Mouse (Mus musculus) heart, adult 2 months (tissue): ENCODE results near the gene Macrod2. TPM values are rescaled to one million over a fixed set of nuclear protein-coding genes. Genes with fewer than 3 reads are reported as not detected.

Experiments
- DNase-seq, 2 experiments: peaks; one replicate each; pipeline ENCODE4 v3.0.0; 2021
- H3K27ac ChIP-seq: fragments of 200-600 bp; 2 replicates; pipeline ENCODE4 v1.8.1; 2022
- H3K27me3 ChIP-seq: fragments of 200-500 bp; 2 replicates; pipeline ENCODE4 v1.6.1; 2012; ENCODE audit warnings: mild to moderate bottlenecking, low read length, inconsistent platforms, mixed read lengths; ENCODE audit not compliant: control insufficient read depth, insufficient read depth
- H3K36me3 ChIP-seq: fragments of 200-500 bp; 2 replicates; pipeline ENCODE4 v1.6.1; 2012; ENCODE audit warnings: low read length, inconsistent platforms; ENCODE audit not compliant: control insufficient read depth, insufficient read depth
- H3K4me1 ChIP-seq: fragments of 200-500 bp; 2 replicates; pipeline ENCODE4 v1.6.1; 2011; ENCODE audit warnings: low read length; ENCODE audit not compliant: control insufficient read depth, insufficient read depth
- H3K4me3 ChIP-seq: fragments of 200-600 bp; 2 replicates; pipeline ENCODE4 v1.8.1; 2022
- H3K79me2 ChIP-seq: fragments of 200-500 bp; replicated peaks from 2 replicates; pipeline ENCODE4 v1.6.1; 2012; ENCODE audit warnings: mild to moderate bottlenecking, inconsistent platforms, low read length, moderate library complexity, mixed read lengths; ENCODE audit not compliant: control insufficient read depth, insufficient read depth
- H3K9ac ChIP-seq: fragments of 200-500 bp; 2 replicates; pipeline ENCODE4 v1.6.1; 2012; ENCODE audit warnings: low read depth, mild to moderate bottlenecking, control low read depth, inconsistent platforms, low read length, mixed read lengths
- CTCF ChIP-seq: fragments of 200-600 bp; IDR thresholded peaks from 2 replicates; pipeline ENCODE4 v1.8.1; 2022; ENCODE audit warnings: antibody characterized with exemption, mild to moderate bottlenecking, moderate library complexity
- EP300 ChIP-seq: fragments of 200-500 bp; IDR thresholded peaks from 2 replicates; pipeline ENCODE4 v1.6.1; 2011; ENCODE audit warnings: low read depth, low read length, control low read depth; ENCODE audit not compliant: insufficient read depth
- POLR2A ChIP-seq: fragments of 200-500 bp; IDR thresholded peaks from 2 replicates; pipeline ENCODE4 v1.6.1; 2011; ENCODE audit warnings: mild to moderate bottlenecking, low read depth, low read length, control low read depth; ENCODE audit not compliant: insufficient read depth
- WGBS: fragments of 180-500 bp; shearing (Covaris S2); methylation state at CpG from one replicate; pipeline ENCODE4 v1.1.7; 2018; 5-methylcytosine and 5-hydroxymethylcytosine counted together
- intact Hi-C: fragments of 180-260 bp; cut with DNase I; formaldehyde crosslinking; loops from one replicate; pipeline ENCODE4 v1.15.1; 2025
- polyA plus RNA-seq: library from polyadenylated mRNA; depleted of rRNA; stranded (reverse); fragments of >200 nt; gene quantifications from 2 replicates; pipeline ENCODE4 v1.2.3, GENCODE M21; 2012
- total RNA-seq, 2 experiments: library from RNA; stranded (reverse); gene quantifications; 2 replicates each; pipeline ENCODE4 v1.2.3; 2021

Gene Macrod2
- total and polyA plus RNA-seq, 3 experiments: 2.3 to 9.7 (median 8.5) TPM

DNA sequence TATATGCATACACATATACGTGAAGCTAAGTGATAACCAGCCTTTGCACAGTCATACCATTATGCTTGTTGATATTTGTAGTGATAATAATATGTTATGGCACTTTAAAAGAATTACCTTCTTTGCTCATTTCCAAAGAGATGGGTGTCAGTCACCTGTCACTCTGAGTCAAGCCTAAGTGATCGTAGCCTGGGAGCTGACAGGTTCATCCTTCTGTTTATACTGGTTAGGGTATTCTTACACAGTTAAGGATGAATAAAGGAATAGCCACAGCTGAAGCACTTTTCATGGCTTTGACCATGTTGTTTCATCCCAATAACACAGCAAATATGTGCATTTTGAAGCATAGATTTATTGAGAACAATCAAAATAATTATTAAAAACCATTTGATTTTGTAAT is 274.7 kb downstream of the Macrod2 start:
- no peak overlapping the region for H3K4me3 ChIP-seq
- intact Hi-C loops: loop anchor here (10.0 kb wide), 1 partner anchor 1585 kb away; no protein-coding TSS in a partner anchor

DNA sequence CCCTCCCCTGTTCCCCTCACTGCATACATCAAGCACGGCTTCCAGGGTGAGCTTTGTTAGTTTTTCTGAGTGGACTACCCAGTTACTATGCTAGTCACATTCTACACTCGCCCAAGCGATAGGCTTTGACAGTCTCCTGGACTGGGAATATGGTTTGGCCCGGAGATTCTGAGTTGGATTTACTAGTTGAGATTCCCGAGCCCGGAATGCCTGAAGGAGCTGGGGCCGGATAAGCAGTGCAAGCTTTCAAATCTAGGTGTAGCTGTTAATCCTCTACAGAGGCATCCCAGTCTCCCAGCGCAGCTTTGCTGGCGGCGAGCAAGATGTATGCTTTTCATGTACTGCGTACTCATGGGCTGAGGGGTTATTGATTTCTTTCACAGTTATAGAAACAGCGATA is 275.3 kb downstream of the Macrod2 start:
- H3K4me1 ChIP-seq: peaks cover 2% of the 10 kb centered on the region; the same call in 1 of the 2 replicates
- no peaks in the 10 kb centered on the region for H3K79me2 ChIP-seq
- peak in 1 of 2 experiments; percentile 7 for DNase-seq
- no peak overlapping the region for H3K27ac ChIP-seq
- intact Hi-C loops: no loop called here
- H3K9ac ChIP-seq: no peak overlapping the region
- 5% methylated on average over 12 of the region's 12 CpGs for WGBS
- no peaks in the 10 kb centered on the region for H3K27me3 ChIP-seq
- TF ChIP-seq POLR2A: no peak
- TF ChIP-seq EP300: no peak
- no peak for TF ChIP-seq CTCF
- H3K36me3 ChIP-seq: no peaks in the 10 kb centered on the region
- peak overlapping the region; percentile 50 for H3K4me3 ChIP-seq

More for the DNA sequence above, 274.7 kb downstream of the Macrod2 start:
- no peaks in the 10 kb centered on the region for H3K36me3 ChIP-seq
- H3K27ac ChIP-seq: no peak overlapping the region
- WGBS: 91% methylated on average over 2 of the region's 2 CpGs
- peaks cover 2% of the 10 kb centered on the region; the same call in 1 of the 2 replicates for H3K4me1 ChIP-seq
- no peak for TF ChIP-seq POLR2A
- no peak for TF ChIP-seq EP300
- TF ChIP-seq CTCF: no peak
- H3K27me3 ChIP-seq: no peaks in the 10 kb centered on the region
- no peaks in the 10 kb centered on the region for H3K79me2 ChIP-seq
- H3K9ac ChIP-seq: no peak overlapping the region
- DNase-seq: no peak

DNA sequence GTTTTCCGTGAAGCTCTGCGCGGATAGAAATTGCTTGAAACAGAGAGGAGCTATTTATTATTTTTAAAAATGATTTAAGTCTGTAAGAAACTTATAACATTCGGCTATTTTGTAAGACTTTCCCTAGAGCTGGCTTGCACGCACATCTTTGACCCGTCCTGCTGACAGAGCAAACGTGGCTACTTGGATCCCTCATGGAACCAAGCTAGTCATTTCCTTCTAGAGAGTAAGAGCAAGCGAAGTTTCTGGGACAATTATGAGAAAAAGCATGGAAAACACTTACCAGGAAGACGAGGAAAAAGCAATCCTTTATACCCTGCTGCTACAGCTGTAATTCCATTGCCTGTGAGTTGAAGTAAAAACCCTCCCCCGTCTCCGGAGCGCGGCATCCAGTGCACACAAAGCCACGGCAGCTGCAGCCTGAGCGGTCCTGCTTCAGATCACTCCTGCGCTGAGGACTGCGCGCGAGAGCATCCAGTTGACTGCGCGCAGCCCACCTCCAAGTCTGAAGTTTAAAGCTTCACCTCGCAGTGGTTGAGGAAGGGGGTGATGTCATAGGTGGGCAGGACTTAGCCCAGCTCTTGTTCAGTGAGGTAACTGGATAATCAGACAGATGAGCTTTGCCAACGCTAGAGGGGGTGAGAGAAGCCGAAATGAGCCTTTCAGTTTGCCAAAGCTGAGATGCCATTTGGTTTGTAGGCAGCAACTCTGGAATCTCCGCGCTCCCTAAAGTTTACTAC is 276.0 kb downstream of the Macrod2 start, which contains the start of gene Flrt3:
TSS of gene Flrt3 (minus strand) at position 507 of the 740 bp plus-strand sequence.
- H3K27ac ChIP-seq: no peak within 1 kb of the TSS
- WGBS: 1% methylated on average over 26 of the region's 26 CpGs
- TF ChIP-seq EP300 (no peak), POLR2A (peak; percentile 31; the same call in 1 of the 2 replicates), CTCF (peak; percentile 74)
- H3K4me1 ChIP-seq: peaks cover 2% of the 10 kb centered on the region; the same call in 1 of the 2 replicates
- no peaks in the 10 kb centered on the region for H3K36me3 ChIP-seq
- H3K9ac ChIP-seq: no peak within 1 kb of the TSS
- intact Hi-C loops: no loop called here
- H3K4me3 ChIP-seq: peak within 1 kb of the TSS; percentile 50
- no peaks in the 10 kb centered on the region for H3K27me3 ChIP-seq
- peak; percentile 46 to 66 for DNase-seq
- H3K79me2 ChIP-seq: no peaks in the 10 kb centered on the region

- 73% methylated on average over 5 of the region's 5 CpGs for WGBS
- no peak for TF ChIP-seq POLR2A
- no peak for TF ChIP-seq EP300
- no peak for TF ChIP-seq CTCF
- Histone ChIP-seq H3K9ac (no peak overlapping the region), H3K4me3 (no peak overlapping the region), H3K79me2 (no peaks in the 10 kb centered on the region), H3K27ac (no peak overlapping the region), H3K36me3 (no peaks in the 10 kb centered on the region), H3K27me3 (no peaks in the 10 kb centered on the region), H3K4me1 (peaks cover 2% of the 10 kb centered on the region; the same call in 1 of the 2 replicates)
- no peak for DNase-seq
- intact Hi-C loops: no loop called here
Observed at GRCm38 (mm10) chr2:140673466-140673865, 278.4 kb downstream of the Macrod2 start.

DNA sequence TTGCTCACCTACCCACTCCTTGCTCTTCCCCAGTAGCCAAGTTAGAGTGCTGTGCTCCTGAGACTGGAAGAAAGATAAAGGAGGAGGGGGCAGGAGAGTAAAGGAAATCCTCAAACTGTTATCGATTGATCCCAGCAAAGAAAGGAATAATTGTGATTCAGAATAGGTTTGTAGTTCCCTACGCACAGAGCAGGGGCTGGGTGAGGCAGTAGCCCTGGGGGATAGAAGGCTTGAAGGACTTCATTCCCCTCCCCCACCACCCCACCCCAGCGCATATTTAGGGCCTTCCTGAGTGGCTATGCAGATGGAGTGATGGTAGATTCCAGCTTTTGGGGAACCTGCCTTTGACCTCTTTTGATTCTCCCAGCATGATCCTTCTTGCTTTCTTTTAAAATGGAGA is 281.6 kb downstream of the Macrod2 start:
- H3K9ac ChIP-seq: no peak overlapping the region
- no peaks in the 10 kb centered on the region for H3K27me3 ChIP-seq
- no peaks in the 10 kb centered on the region for H3K79me2 ChIP-seq
- no peak overlapping the region for H3K4me3 ChIP-seq
- TF ChIP-seq EP300 (no peak), POLR2A (no peak), CTCF (no peak)
- no peak for DNase-seq
- no peak overlapping the region for H3K27ac ChIP-seq
- H3K36me3 ChIP-seq: no peaks in the 10 kb centered on the region
- H3K4me1 ChIP-seq: no peaks in the 10 kb centered on the region
- intact Hi-C loops: no loop called here
- 49% methylated on average over 3 of the region's 3 CpGs for WGBS

DNA sequence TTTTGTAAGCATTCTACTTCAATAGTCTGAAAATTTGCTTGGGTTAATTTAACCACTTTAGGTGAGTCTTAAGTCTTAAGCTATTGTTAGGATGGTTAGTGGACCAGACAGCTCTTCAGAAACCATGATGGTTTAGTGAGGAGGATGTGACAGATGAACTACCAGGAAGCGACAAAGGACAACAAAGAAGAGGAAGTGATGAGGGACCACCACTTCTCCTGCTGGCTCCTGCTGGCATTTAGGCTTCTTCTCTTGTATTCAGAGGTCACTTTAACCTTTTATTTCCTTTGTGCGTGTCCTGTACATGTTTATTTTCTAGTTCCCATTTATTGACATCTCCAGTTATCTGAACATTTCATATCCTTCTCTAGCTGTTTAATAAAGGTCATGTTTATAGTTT is 295.8 kb downstream of the Macrod2 start:
- no peaks in the 10 kb centered on the region for H3K36me3 ChIP-seq
- 78% methylated on average over 2 of the region's 2 CpGs for WGBS
- no peak for DNase-seq
- no peak overlapping the region for H3K27ac ChIP-seq
- no peak overlapping the region for H3K4me3 ChIP-seq
- intact Hi-C loops: no loop called here
- no peak overlapping the region for H3K9ac ChIP-seq
- H3K4me1 ChIP-seq: no peaks in the 10 kb centered on the region
- H3K79me2 ChIP-seq: no peaks in the 10 kb centered on the region
- H3K27me3 ChIP-seq: no peaks in the 10 kb centered on the region
- TF ChIP-seq POLR2A (no peak), EP300 (no peak), CTCF (no peak)
